Mouse (Mus musculus) adrenal gland, adult 2 months (tissue): ENCODE results near the gene Tec. TPM values are rescaled to one million over a fixed set of nuclear protein-coding genes. Genes with fewer than 3 reads are reported as not detected.

Experiments
- DNase-seq: peaks from one replicate; pipeline ENCODE4 v3.0.0; 2021
- polyA plus RNA-seq: library from polyadenylated mRNA; depleted of rRNA; stranded (reverse); fragments of >200 nt; gene quantifications from 2 replicates; pipeline ENCODE4 v1.2.3, GENCODE M21; 2012
- total RNA-seq, 2 experiments: library from RNA; stranded (reverse); gene quantifications; 2 replicates each; pipeline ENCODE4 v1.2.3; 2021

The Tec gene
- total and polyA plus RNA-seq, 3 experiments: 0.26 to 3.1 (median 2.9) TPM

DNA sequence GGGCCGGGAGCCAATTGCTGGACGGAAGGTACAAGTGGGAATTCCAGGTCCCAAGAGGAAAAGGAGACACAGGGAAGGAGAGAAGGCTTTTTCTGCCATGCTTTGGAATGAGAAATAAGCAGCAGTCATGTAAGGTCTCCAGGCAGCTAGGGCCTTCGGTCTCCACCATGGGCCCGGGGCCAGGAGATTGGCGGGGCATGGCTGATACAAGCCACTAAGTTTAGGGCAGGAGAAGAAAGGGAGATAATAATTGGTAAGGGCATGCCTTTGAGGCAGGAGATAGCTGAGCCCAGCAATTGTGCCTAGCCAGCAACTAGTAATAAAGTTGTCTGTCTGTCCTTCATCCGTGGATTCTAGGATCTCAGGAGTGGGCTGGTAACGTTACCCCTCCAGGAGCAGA, 85.2 kb downstream of the Tec start:
- DNase-seq: no peak

GRCm38 (mm10) chr5:72781776-72782175, 86.5 kb downstream of the Tec start:
- no peak for DNase-seq

GRCm38 (mm10) chr5:72776595-72776994, 91.7 kb downstream of the Tec start:
- no peak for DNase-seq

DNA sequence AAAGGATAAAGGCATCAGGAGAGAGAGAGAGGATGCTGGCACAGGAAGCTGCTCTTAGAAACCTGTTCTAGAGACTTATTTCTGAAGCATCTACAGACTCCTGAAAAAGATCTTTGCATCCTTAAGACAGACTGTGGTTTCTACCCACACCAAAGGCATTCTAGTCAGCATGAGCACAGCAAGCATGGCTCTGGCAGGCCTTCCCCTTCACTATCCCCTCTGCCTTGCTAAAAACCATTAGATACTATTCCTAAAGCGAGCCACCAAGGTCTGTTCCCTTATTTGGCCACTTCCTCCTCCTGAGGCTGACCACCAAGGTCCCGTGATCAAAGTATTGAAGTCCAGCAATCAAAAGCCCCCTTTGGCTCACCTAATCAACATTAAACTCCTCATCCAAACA, 92.2 kb downstream of the Tec start:
- no peak for DNase-seq

GRCm38 (mm10) chr5:72769841-72770240, 98.4 kb downstream of the Tec start:
- no peak for DNase-seq

DNA sequence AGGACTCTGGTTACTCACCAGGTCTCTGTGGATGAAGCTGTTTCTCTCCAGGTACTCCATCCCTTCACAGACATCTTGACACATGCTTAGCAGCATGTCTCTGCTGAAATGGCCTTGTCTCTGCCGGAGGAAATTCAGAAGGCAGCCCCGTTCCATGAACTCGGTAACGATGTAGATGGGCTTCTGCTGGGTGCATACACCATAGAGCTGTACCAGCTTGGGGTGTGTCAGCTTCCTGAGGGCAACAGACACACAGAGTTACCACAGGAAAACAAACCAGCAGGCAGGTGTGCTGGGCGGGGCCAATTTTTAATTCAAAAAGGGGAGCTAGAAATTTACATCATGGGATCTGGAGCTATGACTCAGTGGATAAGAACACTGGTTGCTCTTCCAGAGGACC, 104.7 kb downstream of the Tec start:
- DNase-seq: peak; percentile 6

- DNase-seq: no peak
These were observed 105.3 kb downstream of the Tec start for GRCm38 (mm10) chr5:72763025-72763424.

- no peak for DNase-seq
These were observed 106.5 kb downstream of the Tec start for GRCm38 (mm10) chr5:72761758-72762157.

DNA sequence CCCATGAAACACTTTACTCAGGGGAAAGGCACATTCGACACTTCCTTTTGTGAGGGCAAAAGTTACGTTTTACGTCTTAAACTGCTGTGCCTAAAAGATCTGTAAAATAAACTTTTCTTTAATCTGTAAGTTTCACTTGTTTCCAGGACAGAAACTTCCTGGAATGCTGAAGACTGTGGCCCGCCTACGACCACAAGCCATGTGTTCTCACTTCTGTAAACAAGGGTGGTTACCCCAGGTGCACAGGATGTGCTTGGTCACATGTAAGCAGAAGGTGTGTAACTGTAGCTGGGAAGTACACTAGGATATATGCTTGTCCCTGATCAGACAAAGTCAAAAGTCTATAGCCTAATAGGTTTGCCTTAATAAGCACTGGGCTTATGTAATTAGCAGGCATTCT, 107.0 kb downstream of the Tec start:
- DNase-seq: no peak

DNA sequence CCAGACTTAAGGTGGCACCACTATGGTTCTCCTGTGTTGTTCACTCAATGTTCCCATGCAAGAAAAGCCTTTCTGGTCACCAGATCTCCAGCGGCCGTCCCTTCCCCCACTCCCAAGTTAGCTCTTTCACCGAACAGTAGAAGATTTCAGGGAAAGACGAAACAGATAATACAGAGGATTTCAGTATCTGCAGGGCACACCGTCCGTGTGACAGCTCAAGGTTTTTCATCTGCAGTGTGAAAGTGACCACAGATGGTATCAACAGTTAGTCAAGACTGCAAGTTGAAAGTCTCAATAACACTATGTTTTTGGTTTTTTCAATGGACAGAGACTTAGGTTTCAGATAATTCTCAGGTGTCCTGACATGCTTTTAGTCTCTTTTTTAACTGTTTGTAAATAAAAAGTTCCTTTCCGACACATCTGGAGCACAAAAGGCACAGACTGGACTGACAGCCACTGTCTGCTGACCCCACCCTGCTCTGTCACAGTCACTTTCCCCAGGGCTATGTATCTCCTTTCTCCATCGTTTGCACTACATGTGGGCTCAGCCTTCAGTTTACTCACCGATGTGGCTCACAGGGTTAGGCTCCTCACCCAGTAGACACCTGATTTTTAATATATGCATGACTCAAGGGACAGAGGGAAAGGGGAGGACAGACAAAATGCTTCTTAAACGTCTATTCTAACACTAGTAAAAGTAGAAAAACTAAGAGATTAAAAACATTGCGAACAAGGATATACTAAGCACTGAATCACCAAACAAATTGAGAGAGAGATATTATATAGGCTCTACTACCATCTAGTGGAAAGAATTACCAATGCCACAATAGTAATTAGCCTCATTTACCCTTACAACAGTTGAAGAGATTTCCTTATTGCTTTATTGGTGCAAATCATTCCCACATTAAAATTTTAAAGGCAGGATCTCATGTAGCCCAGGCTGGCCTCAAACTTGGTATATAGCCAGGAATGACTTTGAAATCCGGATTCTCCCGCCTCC, 109.1 kb downstream of the Tec start:
- no peak for DNase-seq

DNA sequence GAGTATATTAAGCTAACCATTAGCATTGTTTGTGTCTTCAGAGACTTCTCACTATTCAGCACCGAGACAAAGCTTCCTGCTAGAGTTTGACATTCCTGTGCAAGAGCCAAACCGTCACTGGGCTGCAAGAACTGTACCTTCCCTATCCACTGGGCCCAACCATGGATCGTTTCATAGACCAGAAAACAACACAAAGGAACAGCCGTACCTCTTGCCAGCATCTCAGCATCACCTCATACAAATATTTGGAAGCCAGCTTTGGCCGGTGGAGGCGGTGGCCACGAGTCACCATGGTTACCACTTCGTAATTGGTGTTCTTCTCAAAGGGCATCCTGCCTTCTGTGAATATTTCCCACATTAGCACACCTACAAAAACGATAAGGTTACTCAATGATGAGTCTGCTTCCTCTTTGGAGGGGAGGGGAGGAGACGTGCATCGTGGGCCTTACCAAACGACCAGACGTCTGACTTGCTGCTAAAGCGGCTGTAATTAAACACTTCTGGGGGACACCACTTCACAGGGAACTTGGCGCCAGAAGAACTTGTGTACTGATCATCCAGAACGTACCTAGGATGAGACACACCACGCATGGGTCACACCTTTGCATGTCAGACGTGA, 111.0 kb downstream of the Tec start:
- no peak for DNase-seq

DNA sequence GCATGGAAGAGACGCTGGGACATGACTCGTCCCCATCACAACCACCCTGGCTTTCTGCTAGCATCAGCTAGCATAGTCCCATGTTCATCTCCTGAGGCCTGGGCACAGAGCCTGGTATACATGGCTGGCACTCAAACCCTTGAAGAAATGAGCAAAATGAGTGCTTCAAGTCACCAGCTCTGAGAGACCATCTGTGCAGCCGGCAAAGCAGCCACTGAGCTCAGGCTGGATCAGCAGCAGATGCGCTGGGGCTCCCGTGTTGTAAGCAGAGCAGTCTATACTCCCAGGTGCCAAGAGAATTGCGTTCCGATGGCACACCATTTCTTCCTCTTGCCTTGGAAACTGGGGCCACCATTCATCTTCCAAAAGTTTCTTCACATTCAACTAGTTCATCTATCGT, 112.3 kb downstream of the Tec start:
- DNase-seq: no peak

DNA sequence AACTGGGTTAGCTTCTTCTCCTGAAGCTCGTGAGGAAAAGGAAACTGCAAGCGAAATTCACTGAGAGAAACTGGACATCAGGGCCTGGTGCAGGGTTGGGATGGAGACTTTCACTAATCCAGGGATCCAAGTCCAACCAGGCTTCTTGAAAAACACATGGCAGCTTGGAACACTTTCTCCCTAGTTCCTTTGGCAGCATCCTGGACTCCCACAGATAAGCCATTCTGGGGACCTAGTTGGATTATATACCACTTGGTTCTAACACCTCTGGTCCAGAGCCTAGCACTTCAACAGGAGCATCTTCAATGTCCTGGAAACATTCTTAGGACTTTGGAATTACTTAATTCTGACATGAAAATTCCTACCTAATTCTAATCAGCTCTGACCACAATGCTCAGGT, 113.2 kb downstream of the Tec start:
- DNase-seq: no peak

DNA sequence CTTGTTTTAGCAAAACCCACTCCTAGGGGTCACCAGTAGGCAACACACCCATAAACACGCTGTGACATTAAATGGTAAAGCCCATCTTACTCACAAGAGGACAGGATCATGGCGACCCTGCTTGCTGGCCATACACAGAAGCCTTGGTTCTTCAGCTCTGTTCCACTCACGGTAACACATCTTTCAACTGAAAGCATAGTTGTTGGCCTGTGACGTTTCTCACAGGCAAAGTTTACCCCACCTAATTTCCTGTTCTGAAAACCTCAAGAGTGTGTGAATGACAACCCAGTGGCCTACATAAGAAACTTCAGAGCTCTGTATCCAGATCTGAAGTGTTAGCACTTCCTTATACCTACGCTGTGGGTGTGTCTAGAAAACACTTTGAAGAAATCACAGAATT, 115.7 kb downstream of the Tec start, which contains the start of gene Txk:
TSS of gene Txk (minus strand) at position 193 of the 400 bp plus-strand sequence.
- DNase-seq: no peak

- no peak for DNase-seq
These were observed 117.1 kb downstream of the Tec start for GRCm38 (mm10) chr5:72751056-72751758.

DNA sequence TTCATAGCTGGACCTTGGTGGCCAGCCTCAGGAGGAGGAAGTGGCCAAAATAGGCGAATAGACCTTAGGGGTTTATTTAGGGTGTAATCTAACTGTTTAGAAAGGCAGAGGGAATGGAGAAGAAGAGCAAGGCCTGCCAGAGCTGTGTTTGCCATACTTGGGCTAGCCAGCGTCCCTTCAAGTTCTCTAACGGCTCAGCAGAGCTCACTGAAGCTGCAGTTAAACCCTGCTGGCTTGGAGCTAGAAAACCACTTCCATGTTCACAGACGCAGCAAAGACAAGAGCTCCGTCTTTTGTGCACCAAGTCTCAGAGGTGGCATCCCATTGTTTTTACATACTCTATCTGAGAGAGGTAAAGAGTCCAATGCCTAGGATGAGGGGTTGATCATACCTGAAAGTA, 118.1 kb downstream of the Tec start:
- no peak for DNase-seq

DNA sequence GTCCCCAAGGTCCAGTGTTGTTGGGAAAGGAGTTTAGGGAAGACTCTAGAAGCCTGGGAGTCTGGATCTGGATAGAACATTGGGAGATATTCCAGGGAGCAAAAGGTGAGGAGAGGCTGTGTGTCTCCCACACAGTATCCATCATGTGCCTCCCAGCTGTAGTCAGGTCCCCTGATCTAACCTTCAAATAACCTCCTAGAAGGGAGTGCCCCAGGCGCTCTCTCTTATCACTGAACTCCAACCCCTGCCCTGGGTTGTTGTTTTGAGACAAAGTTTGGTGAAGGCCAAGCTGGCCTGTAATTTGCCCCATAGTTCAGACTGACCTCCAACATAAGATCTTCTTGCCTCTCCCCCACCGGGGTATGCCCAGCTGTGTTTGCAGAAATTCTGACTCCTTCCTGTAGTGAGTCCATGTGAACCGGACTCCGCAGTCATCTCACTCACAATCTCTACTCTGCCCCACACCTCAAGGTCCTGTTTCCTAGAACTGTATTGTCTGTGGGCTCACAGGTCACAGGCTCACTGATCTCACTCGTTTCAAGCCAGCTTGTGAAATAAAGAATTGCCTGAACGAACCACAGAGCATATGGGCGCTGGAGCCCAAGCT, 119.5 kb downstream of the Tec start:
- no peak for DNase-seq

DNA sequence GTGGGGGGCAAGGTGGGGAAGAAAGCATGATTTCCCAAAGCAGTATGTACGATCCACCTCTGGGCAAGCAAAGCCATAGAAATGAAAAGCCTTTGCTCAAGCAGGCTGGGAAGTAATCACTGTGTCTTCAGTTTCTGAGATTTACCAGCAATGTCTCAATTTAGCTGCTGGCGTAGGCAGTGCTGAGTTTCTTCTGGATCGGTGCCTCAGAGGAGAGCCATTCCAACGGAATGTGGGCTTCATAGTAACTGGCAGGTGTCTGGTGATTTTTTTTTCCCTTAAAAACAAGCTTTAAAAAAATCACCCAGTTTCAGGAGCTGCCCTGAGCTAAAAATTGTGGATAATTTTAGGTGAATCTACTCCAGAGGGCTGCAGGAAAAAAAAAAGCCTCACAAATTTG, 120.9 kb downstream of the Tec start:
- DNase-seq: no peak

- no peak for DNase-seq
These were observed 121.8 kb downstream of the Tec start for GRCm38 (mm10) chr5:72746461-72746860.

DNA sequence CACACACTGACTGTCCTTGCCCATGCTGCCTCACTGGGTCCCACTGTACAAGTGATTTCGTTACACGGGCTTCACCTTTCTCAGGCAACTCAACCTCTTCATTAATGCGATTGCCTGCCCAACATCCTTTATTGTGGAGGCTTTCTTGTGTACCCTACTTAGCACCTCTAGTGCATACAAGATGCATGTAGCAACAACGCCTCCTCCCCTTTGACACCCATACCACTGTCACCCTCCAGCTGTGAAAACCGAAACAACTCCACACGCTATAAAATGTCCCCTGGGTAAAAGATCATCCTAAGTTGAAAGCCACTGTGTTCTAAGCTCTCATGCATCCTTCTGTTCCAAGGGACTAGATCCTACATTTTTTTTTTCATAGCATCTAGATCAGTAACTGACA, 125.2 kb downstream of the Tec start:
- no peak for DNase-seq

DNA sequence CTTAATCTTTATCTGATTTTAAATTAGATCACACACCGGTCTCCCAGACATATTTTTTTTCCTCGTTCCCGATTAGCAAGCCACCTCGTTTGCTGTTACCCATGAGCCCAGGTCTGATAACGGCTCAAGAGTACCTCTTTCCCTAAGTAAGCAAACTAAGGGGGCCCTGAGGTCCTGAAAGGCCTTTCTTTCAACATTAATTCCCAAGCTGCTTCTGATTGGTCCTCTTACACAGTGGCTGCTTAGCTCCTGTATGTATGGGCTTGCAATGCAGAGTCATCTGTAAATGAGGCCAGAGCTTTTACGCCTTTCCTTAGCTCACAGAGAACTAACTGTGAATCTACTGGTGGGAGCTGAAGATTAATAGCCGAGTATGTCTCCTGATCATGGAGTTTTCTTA, 131.4 kb downstream of the Tec start:
- DNase-seq: no peak

GRCm38 (mm10) chr5:72736437-72736836, 131.8 kb downstream of the Tec start:
- no peak for DNase-seq
